Mouse (Mus musculus) liver, embryonic 13.5 days (tissue): ENCODE results near the gene Dcaf5. TPM values are rescaled to one million over a fixed set of nuclear protein-coding genes. Genes with fewer than 3 reads are reported as not detected.

ENCODE experiments used
- ATAC-seq: fragments of 200-750 bp; cut with Nextera tagmentation; 2 replicates; pipeline ENCODE4 v1.8.0; 2017; ENCODE audit warnings: low read depth, mild to moderate bottlenecking, moderate number of reproducible peaks, moderate library complexity
- DNase-seq: peaks from one replicate; pipeline ENCODE4 v3.0.0; 2022
- H3K27ac ChIP-seq: fragments of 300-500 bp; sonication (generic); 2 replicates; pipeline ENCODE4 v1.5.1; 2015; ENCODE audit warnings: moderate library complexity, mild to moderate bottlenecking, inconsistent platforms
- H3K27me3 ChIP-seq: fragments of 300-500 bp; sonication (generic); 2 replicates; pipeline ENCODE4 v1.6.1; 2015; ENCODE audit warnings: mild to moderate bottlenecking, inconsistent platforms
- H3K36me3 ChIP-seq: fragments of 300-500 bp; sonication (generic); 2 replicates; pipeline ENCODE4 v1.6.1; 2015; ENCODE audit warnings: mild to moderate bottlenecking, inconsistent platforms
- H3K4me1 ChIP-seq: fragments of 300-500 bp; sonication (generic); replicated peaks from 2 replicates; pipeline ENCODE4 v1.6.1; 2015; ENCODE audit warnings: inconsistent platforms
- H3K4me2 ChIP-seq: fragments of 300-500 bp; sonication (generic); 2 replicates; pipeline ENCODE4 v1.6.1; 2015; ENCODE audit warnings: inconsistent platforms, mild to moderate bottlenecking, moderate library complexity
- H3K4me3 ChIP-seq: fragments of 300-500 bp; sonication (generic); replicated peaks from 2 replicates; pipeline ENCODE4 v1.5.1; 2015; ENCODE audit warnings: mild to moderate bottlenecking, inconsistent platforms
- H3K9ac ChIP-seq: fragments of 300-500 bp; sonication (generic); 2 replicates; pipeline ENCODE4 v1.6.1; 2015; ENCODE audit warnings: mild to moderate bottlenecking, inconsistent platforms
- H3K9me3 ChIP-seq: fragments of 300-500 bp; sonication (generic); replicated peaks from 2 replicates; pipeline ENCODE4 v1.6.1; 2016; ENCODE audit warnings: inconsistent platforms
- WGBS: fragments of 180-500 bp; shearing (Covaris S2); methylation state at CpG from one replicate; pipeline ENCODE4 v1.1.7; 2015; ENCODE audit not compliant: insufficient replicate concordance; 5-methylcytosine and 5-hydroxymethylcytosine counted together
- polyA plus RNA-seq: library from polyadenylated mRNA; unstranded; fragments of >200 nt; fragmentation: Nextera tagmentation; extraction: Ambion mirVana; gene quantifications from 2 replicates; pipeline ENCODE4 v1.2.1, GENCODE M21; 2015

Dcaf5 gene
- polyA plus RNA-seq, 1 experiment from 2014 or later = 2.5 TPM

GRCm38 (mm10) chr12:80311959-80312669 is 124.3 kb downstream of the Dcaf5 start:
- Histone ChIP-seq H3K4me3 (no peak overlapping the region), H3K27me3 (no peaks in the 10 kb centered on the region), H3K4me2 (no peak overlapping the region), H3K9me3 (no peaks in the 10 kb centered on the region), H3K4me1 (no peaks in the 10 kb centered on the region), H3K36me3 (no peaks in the 10 kb centered on the region), H3K9ac (no peak overlapping the region), H3K27ac (no peak overlapping the region)
- no peak for DNase-seq
- ATAC-seq = no peak
- whole genome bisulfite sequencing = 61% methylated on average over 3 of the region's 3 CpGs

GRCm38 (mm10) chr12:80307556-80307955 is 128.8 kb downstream of the Dcaf5 start:
- Histone ChIP-seq H3K4me1 (no peaks in the 10 kb centered on the region), H3K27ac (no peak overlapping the region), H3K9ac (no peak overlapping the region), H3K27me3 (no peaks in the 10 kb centered on the region), H3K4me3 (no peak overlapping the region), H3K36me3 (no peaks in the 10 kb centered on the region), H3K4me2 (no peak overlapping the region), H3K9me3 (no peaks in the 10 kb centered on the region)
- ATAC-seq (no peak), DNase-seq (no peak)
- 65% methylated on average over 3 of the region's 3 CpGs for WGBS

- Histone ChIP-seq H3K9ac (no peak overlapping the region), H3K36me3 (no peaks in the 10 kb centered on the region), H3K4me3 (no peak overlapping the region), H3K27me3 (no peaks in the 10 kb centered on the region), H3K4me2 (no peak overlapping the region), H3K27ac (no peak overlapping the region), H3K9me3 (no peaks in the 10 kb centered on the region), H3K4me1 (no peaks in the 10 kb centered on the region)
- WGBS = 78% methylated on average over 3 of the region's 3 CpGs
- ATAC-seq (no peak), DNase-seq (no peak)
These were observed 131.9 kb downstream of the Dcaf5 start for GRCm38 (mm10) chr12:80304518-80304917.

GRCm38 (mm10) chr12:80300833-80301456 is 135.5 kb downstream of the Dcaf5 start:
- Histone ChIP-seq H3K9me3 (no peaks in the 10 kb centered on the region), H3K9ac (no peak overlapping the region), H3K4me3 (no peak overlapping the region), H3K27me3 (no peaks in the 10 kb centered on the region), H3K27ac (no peak overlapping the region), H3K4me1 (no peaks in the 10 kb centered on the region), H3K4me2 (no peak overlapping the region), H3K36me3 (no peaks in the 10 kb centered on the region)
- WGBS = 64% methylated on average over 9 of the region's 9 CpGs
- no peak for ATAC-seq
- DNase-seq = no peak

- Histone ChIP-seq H3K27me3 (no peaks in the 10 kb centered on the region), H3K4me2 (no peak overlapping the region), H3K9ac (no peak overlapping the region), H3K4me3 (no peak overlapping the region), H3K9me3 (no peaks in the 10 kb centered on the region), H3K36me3 (no peaks in the 10 kb centered on the region), H3K27ac (no peak overlapping the region), H3K4me1 (no peaks in the 10 kb centered on the region)
- DNase-seq = no peak
- 58% methylated on average over 6 of the region's 6 CpGs for WGBS
- no peak for ATAC-seq
These were observed 137.7 kb downstream of the Dcaf5 start for GRCm38 (mm10) chr12:80298714-80299113.

- Histone ChIP-seq H3K4me2 (no peak overlapping the region), H3K4me1 (peaks cover 3% of the 10 kb centered on the region; the same call in 1 of the 2 replicates), H3K9ac (no peak overlapping the region), H3K4me3 (no peak overlapping the region), H3K27me3 (no peaks in the 10 kb centered on the region), H3K36me3 (no peaks in the 10 kb centered on the region), H3K27ac (no peak overlapping the region), H3K9me3 (no peaks in the 10 kb centered on the region)
- DNase-seq (no peak), ATAC-seq (no peak)
- 59% methylated on average over 3 of the region's 3 CpGs for WGBS
These were observed 144.4 kb downstream of the Dcaf5 start for GRCm38 (mm10) chr12:80291895-80292435.

- no peaks in the 10 kb centered on the region for H3K27me3 ChIP-seq
- H3K27ac ChIP-seq = no peak overlapping the region
- no peak for DNase-seq
- no peaks in the 10 kb centered on the region for H3K9me3 ChIP-seq
- no peak overlapping the region for H3K4me3 ChIP-seq
- H3K36me3 ChIP-seq = no peaks in the 10 kb centered on the region
- no peak for ATAC-seq
- no peak overlapping the region for H3K9ac ChIP-seq
- WGBS = 65% methylated on average over 8 of the region's 8 CpGs
- H3K4me1 ChIP-seq = peaks cover 3% of the 10 kb centered on the region; the same call in 1 of the 2 replicates
- H3K4me2 ChIP-seq = no peak overlapping the region
These were observed 145.4 kb downstream of the Dcaf5 start for GRCm38 (mm10) chr12:80290964-80291363.

GRCm38 (mm10) chr12:80290483-80290882 is 145.9 kb downstream of the Dcaf5 start:
- WGBS = 42% methylated on average over 4 of the region's 4 CpGs
- no peak overlapping the region for H3K4me2 ChIP-seq
- H3K9me3 ChIP-seq = no peaks in the 10 kb centered on the region
- H3K4me3 ChIP-seq = no peak overlapping the region
- no peaks in the 10 kb centered on the region for H3K36me3 ChIP-seq
- no peaks in the 10 kb centered on the region for H3K27me3 ChIP-seq
- no peak for ATAC-seq
- H3K9ac ChIP-seq = no peak overlapping the region
- peaks cover 3% of the 10 kb centered on the region; the same call in 1 of the 2 replicates for H3K4me1 ChIP-seq
- H3K27ac ChIP-seq = no peak overlapping the region
- no peak for DNase-seq

- Histone ChIP-seq H3K4me1 (peaks cover 3% of the 10 kb centered on the region; the same call in 1 of the 2 replicates), H3K4me2 (no peak overlapping the region), H3K9ac (no peak overlapping the region), H3K4me3 (no peak overlapping the region), H3K9me3 (no peaks in the 10 kb centered on the region), H3K36me3 (no peaks in the 10 kb centered on the region), H3K27ac (no peak overlapping the region), H3K27me3 (no peaks in the 10 kb centered on the region)
- ATAC-seq = no peak
- 41% methylated on average over 3 of the region's 3 CpGs for WGBS
- no peak for DNase-seq
These were observed 146.7 kb downstream of the Dcaf5 start for GRCm38 (mm10) chr12:80289722-80290121.

- no peak for ATAC-seq
- Histone ChIP-seq H3K27me3 (no peaks in the 10 kb centered on the region), H3K9ac (no peak overlapping the region), H3K4me2 (no peak overlapping the region), H3K4me3 (no peak overlapping the region), H3K4me1 (peaks cover 6% of the 10 kb centered on the region; the same call in 1 of the 2 replicates), H3K9me3 (no peaks in the 10 kb centered on the region), H3K27ac (no peak overlapping the region), H3K36me3 (no peaks in the 10 kb centered on the region)
- WGBS = 33% methylated on average over 5 of the region's 5 CpGs
- DNase-seq = no peak
These were observed 150.5 kb downstream of the Dcaf5 start for GRCm38 (mm10) chr12:80285890-80286289.
